Mouse (Mus musculus) embryonic facial prominence, embryonic 15.5 days (tissue): Measurements from ENCODE around the gene Il12rb2. TPM values are rescaled to one million over a fixed set of nuclear protein-coding genes. Genes with fewer than 3 reads are reported as not detected.

Source experiments
- ATAC-seq: fragments of 200-750 bp; cut with Nextera tagmentation; 2 replicates; pipeline ENCODE4 v1.8.0; 2017; ENCODE audit warnings: low read depth, moderate TSS enrichment; ENCODE audit not compliant: insufficient number of reproducible peaks, low FRiP score, low TSS enrichment
- H3K27ac ChIP-seq: fragments of 300-500 bp; sonication (generic); replicated peaks from 2 replicates; pipeline ENCODE4 v1.5.1; 2015; ENCODE audit warnings: mild to moderate bottlenecking, inconsistent platforms
- H3K27me3 ChIP-seq: fragments of 300-500 bp; sonication (generic); 2 replicates; pipeline ENCODE4 v1.6.1; 2015; ENCODE audit warnings: inconsistent platforms
- H3K36me3 ChIP-seq: fragments of 300-500 bp; sonication (generic); 2 replicates; pipeline ENCODE4 v1.6.1; 2015; ENCODE audit warnings: mild to moderate bottlenecking, inconsistent platforms
- H3K4me1 ChIP-seq: fragments of 300-500 bp; sonication (generic); 2 replicates; pipeline ENCODE4 v1.6.1; 2015; ENCODE audit warnings: inconsistent platforms
- H3K4me2 ChIP-seq: fragments of 300-500 bp; sonication (generic); replicated peaks from 2 replicates; pipeline ENCODE4 v1.6.1; 2015; ENCODE audit warnings: mild to moderate bottlenecking, inconsistent platforms
- H3K4me3 ChIP-seq: fragments of 300-500 bp; sonication (generic); replicated peaks from 2 replicates; pipeline ENCODE4 v1.5.1; 2015; ENCODE audit warnings: mild to moderate bottlenecking, inconsistent platforms
- H3K9ac ChIP-seq: fragments of 300-500 bp; sonication (generic); 2 replicates; pipeline ENCODE4 v1.6.1; 2015; ENCODE audit warnings: inconsistent platforms
- H3K9me3 ChIP-seq: fragments of 300-500 bp; sonication (generic); replicated peaks from 2 replicates; pipeline ENCODE4 v1.6.1; 2016; ENCODE audit warnings: inconsistent platforms
- WGBS: fragments of 180-500 bp; shearing (Covaris S2); methylation state at CpG from one replicate; pipeline ENCODE4 v1.1.7; 2015; 5-methylcytosine and 5-hydroxymethylcytosine counted together
- polyA plus RNA-seq: library from polyadenylated mRNA; unstranded; fragments of >200 nt; fragmentation: Nextera tagmentation; extraction: Ambion mirVana; gene quantifications from 2 replicates; pipeline ENCODE4 v1.2.1, GENCODE M21; 2015

The Il12rb2 gene
- polyA plus RNA-seq, 1 experiment from 2014 or later: 0.19 TPM

GRCm38 (mm10) chr6:67266159-67266657, 109.8 kb downstream of the Il12rb2 start:
- under 1% methylated on average over 23 of the region's 23 CpGs for WGBS
- Histone ChIP-seq H3K9ac (peak overlapping the region; percentile 16; the same call in 1 of the 2 replicates), H3K27ac (peak overlapping the region; percentile 90), H3K36me3 (no peaks in the 10 kb centered on the region), H3K27me3 (no peaks in the 10 kb centered on the region), H3K4me2 (peak overlapping the region; percentile 62), H3K4me1 (no peaks in the 10 kb centered on the region), H3K9me3 (no peaks in the 10 kb centered on the region), H3K4me3 (peak overlapping the region; percentile 99)
- peak; percentile 67 for ATAC-seq

DNA sequence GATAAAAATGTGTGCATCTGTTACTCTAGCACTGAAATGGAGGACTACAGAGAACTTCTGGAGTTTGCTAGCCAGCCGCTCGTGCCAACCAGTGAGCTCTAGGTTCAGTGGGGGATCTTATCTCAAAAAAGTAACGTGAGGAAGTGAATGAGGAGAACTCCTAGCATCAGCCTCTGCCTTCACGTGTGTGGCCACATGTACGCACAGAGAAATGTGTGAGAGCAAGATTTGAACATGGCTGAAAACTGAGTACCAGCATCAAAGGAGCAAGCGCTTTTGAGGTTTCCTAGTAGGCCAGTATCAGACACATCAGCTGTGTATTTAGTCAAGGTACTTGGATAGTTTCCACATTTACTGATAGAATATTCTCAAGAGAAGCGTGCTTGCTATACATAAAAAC, 111.1 kb downstream of the Il12rb2 start:
- 86% methylated on average over 7 of the region's 7 CpGs for WGBS

DNA sequence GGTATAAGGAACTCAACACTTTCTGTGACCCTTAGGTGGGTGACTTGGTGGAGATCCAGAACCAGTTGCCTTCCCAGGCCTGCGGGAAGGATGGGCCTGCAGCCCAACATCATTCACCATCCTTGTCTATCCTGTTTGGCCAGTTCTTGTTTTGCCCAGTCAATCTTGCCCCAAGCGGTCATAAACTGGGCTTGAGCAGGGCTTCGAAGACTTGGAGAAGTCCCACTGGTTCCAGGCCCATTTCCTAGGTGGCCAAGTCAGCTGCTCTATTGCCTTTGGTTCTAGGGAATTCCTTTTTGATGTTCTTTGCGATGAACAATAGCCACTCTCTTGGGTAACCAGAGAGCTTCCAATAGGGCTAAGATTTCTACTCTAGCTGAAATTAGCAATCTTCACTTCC, 124.9 kb downstream of the Il12rb2 start:
- H3K9ac ChIP-seq: no peak overlapping the region
- no peak overlapping the region for H3K27ac ChIP-seq
- 78% methylated on average over 4 of the region's 4 CpGs for WGBS
- no peak overlapping the region for H3K4me2 ChIP-seq
- ATAC-seq: no peak
- H3K4me1 ChIP-seq: no peaks in the 10 kb centered on the region
- no peak overlapping the region for H3K4me3 ChIP-seq
- H3K9me3 ChIP-seq: no peaks in the 10 kb centered on the region
- no peaks in the 10 kb centered on the region for H3K27me3 ChIP-seq
- no peaks in the 10 kb centered on the region for H3K36me3 ChIP-seq

More for the DNA sequence above, 111.1 kb downstream of the Il12rb2 start:
- Histone ChIP-seq H3K27ac (no peak overlapping the region), H3K4me3 (no peak overlapping the region), H3K4me1 (no peaks in the 10 kb centered on the region), H3K9ac (no peak overlapping the region), H3K9me3 (no peaks in the 10 kb centered on the region), H3K36me3 (no peaks in the 10 kb centered on the region), H3K4me2 (no peak overlapping the region), H3K27me3 (no peaks in the 10 kb centered on the region)
- no peak for ATAC-seq

DNA sequence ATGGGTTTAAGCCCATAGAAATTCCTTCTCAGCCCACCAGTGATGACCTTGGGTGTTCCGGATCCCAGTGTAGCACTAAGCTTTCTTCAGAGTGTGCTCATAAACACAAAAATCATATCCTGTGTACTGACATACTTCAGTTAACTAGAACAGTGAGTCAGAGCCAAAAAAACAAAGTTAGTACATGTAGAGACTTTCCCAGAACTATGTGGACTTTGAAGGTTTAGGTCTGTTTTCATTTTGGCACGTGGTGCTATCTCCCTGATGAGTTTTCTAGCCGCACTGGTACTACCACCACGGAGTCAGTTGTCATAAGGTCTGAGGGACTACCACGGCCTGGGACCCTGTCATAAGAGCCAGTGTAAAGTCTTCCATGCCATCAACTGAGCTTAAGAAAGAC, 131.5 kb downstream of the Il12rb2 start:
- Histone ChIP-seq H3K9ac (no peak overlapping the region), H3K27ac (no peak overlapping the region), H3K4me3 (no peak overlapping the region), H3K4me2 (no peak overlapping the region), H3K9me3 (no peaks in the 10 kb centered on the region), H3K4me1 (no peaks in the 10 kb centered on the region), H3K27me3 (no peaks in the 10 kb centered on the region), H3K36me3 (no peaks in the 10 kb centered on the region)
- WGBS: 72% methylated on average over 5 of the region's 5 CpGs
- no peak for ATAC-seq

GRCm38 (mm10) chr6:67243765-67244420, 132.1 kb downstream of the Il12rb2 start:
- no peak overlapping the region for H3K4me3 ChIP-seq
- H3K9ac ChIP-seq: no peak overlapping the region
- no peaks in the 10 kb centered on the region for H3K36me3 ChIP-seq
- H3K9me3 ChIP-seq: no peaks in the 10 kb centered on the region
- 75% methylated on average over 7 of the region's 7 CpGs for WGBS
- no peak overlapping the region for H3K4me2 ChIP-seq
- no peaks in the 10 kb centered on the region for H3K27me3 ChIP-seq
- ATAC-seq: no peak
- H3K27ac ChIP-seq: no peak overlapping the region
- H3K4me1 ChIP-seq: no peaks in the 10 kb centered on the region

Other genes starting within 250 kb of the Il12rb2 start
- 399 and 435 TPM in 2 replicates for gene Serbp1, start 138.0 kb downstream of the Il12rb2 start, polyA plus RNA-seq
- gene Il23r, start 115.7 kb upstream of the Il12rb2 start, polyA plus RNA-seq: 0.11 TPM in 1 of 2 replicates, not detected in the other
- 154 and 198 TPM in 2 replicates for gene Tacstd2, start 159.6 kb upstream of the Il12rb2 start, polyA plus RNA-seq